Mouse (Mus musculus) spleen, embryonic (tissue): Measurements from ENCODE around the gene Fgf2.

Source experiments
- CTCF ChIA-PET: fragments of 350-600 bp; sonication (Branson Sonifier 250); formaldehyde crosslinking; loops from one replicate; lab custom pipeline; 2022; lab: Charles Lee

Gene Fgf2

DNA sequence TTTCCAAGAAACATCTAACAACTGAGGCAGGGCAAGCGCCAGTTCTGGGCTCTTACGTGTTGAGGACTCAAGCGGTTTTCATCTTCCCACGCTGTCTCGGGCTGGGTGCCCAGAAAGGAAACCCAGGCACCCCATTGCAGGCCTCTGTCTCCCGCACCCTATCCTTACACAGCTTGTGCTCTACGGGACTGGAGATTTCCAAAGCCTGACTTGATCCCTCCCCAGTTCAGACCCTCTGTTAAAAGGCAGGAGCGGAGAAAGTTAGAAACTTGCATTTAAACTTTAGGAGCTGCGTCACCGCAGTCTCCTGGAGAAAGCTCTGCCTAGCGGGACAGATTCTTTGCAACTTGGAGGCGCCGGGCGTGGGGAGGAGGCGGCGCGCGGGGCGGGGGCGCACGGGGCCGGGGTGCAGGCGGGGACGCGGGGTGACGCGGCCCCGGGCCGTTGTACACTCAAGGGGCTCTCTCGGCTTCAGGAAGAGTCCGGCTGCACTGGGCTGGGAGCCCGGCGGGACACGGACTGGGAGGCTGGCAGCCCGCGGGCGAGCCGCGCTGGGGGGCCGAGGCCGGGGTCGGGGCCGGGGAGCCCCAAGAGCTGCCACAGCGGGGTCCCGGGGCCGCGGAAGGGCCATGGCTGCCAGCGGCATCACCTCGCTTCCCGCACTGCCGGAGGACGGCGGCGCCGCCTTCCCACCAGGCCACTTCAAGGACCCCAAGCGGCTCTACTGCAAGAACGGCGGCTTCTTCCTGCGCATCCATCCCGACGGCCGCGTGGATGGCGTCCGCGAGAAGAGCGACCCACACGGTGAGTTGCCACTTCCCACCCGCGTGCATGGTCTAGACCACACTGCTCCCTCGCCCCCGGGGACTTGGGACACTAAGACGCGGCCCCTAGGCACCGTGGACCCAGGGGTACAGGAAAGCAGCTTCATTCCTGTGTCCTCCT is at the start of gene Fgf2:
TSS of gene Fgf2 (plus strand) at position 126 of the 945 bp plus-strand sequence.
- CTCF ChIA-PET = no interaction called here

- CTCF ChIA-PET = no interaction called here
Measured at GRCm38 (mm10) chr3:37299470-37299869, 48.7 kb upstream of the Fgf2 start.

- CTCF ChIA-PET = no interaction called here
Measured at GRCm38 (mm10) chr3:37302685-37303084, 45.5 kb upstream of the Fgf2 start.

DNA sequence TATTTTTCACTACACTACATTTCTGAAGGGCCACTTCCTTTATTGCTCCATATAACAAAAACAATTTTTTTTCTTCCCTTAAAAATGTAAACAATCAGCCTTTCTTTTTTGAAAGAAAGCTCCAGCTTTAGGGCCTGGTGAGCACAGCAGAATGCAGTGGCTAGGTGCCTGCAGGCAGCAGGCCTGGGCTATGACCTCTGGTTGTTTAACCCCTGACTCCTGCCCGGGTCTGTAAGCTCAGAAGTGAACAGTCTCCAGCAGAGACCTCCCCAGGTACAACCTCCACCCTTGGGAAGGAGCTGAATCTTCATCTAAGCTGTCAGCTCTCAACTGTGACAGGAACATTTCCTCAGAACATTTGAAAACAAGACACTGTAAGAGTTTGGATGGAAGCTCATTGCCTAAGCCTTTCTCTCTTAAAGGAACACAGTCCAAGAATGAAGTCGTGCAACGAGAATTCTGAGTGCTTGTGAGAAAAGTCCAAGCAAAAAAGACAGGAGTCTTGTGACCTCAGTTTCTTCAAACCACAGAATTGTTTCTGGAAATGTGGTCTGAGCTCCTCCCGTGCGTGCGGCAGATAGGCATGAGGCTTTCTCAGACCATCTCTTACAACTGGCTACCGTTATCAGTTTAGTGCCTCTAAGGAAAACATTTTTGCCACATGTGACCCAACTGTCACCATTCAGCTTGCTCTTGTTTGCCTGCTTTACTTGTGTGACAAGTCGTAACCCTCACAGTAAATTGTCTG is 44.6 kb upstream of the Fgf2 start:
- CTCF ChIA-PET = interaction anchor here (1.1 kb wide), 1 partner anchor 52 kb away, joined by 3 read pairs; no protein-coding TSS in a partner anchor

DNA sequence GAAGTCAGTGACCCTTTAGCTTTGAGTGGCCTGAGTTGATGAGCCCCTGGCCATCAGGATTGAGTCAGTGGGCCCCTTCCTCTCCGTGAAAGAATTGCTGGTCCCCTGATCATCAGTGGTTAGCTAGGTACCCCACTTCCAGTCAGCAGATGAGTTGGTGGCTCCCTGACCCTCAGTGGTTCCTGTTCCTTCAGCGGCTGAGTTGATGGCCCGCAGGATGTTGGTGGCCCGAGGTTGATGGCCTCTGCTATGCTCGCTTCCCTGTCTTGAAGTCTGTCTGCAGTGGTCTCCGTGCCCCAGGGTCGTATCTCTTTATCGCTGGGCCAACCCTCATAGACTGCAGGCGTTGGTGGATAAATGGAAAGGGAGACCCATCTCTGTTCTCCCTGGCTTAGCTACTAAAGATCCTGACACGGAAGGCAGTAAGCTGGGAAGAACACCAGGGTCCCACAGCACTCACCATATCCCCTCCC is 36.2 kb upstream of the Fgf2 start:
- CTCF ChIA-PET = interaction anchor here (0.6 to 0.7 kb wide), 3 partner anchors 128 to 1162 kb away, joined by 3 to 11 read pairs (median 5); no protein-coding TSS in a partner anchor

DNA sequence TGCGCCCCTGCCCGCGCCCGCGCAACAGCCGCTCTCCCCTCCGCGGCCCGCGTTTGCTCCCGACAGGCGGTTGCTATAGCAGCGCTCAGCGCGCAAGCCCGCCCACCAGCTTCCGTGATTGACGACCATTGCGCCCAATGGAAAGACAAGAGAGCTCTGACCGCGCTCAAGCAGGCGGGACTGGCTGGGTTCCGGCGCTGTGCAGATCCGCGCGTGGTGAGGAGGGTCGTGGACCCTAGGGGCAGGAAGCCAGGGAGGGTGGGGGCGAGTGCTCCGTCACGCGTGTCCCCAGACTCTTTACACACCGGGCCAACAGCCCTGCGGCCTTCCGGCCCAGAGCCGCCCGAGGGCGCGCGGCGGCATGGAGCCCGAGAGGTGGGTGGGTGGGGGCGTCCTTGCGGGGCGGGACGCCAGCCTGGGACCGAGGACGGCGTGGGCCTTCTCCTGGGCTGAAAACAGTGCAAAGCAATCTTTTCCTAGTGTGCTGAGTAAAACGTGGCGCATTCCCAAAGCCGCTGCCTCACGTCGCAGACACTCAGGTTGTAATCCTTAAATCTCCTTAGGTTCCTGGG is 35.7 kb upstream of the Fgf2 start, which contains the start of the genes Bbs12 and Cetn4:
TSS of gene Bbs12 (plus strand) at position 185 of the 572 bp plus-strand sequence.
TSS of gene Cetn4 (minus strand) at position 339 of the 572 bp plus-strand sequence.
- CTCF ChIA-PET = interaction anchor here (0.6 to 0.7 kb wide), 3 partner anchors 128 to 1162 kb away, joined by 3 to 11 read pairs (median 5); no protein-coding TSS in a partner anchor

GRCm38 (mm10) chr3:37313371-37313770 is 34.8 kb upstream of the Fgf2 start:
- CTCF ChIA-PET = interaction anchor here (0.6 kb wide), 1 partner anchor 163 kb away, joined by 3 read pairs; no protein-coding TSS in a partner anchor

DNA sequence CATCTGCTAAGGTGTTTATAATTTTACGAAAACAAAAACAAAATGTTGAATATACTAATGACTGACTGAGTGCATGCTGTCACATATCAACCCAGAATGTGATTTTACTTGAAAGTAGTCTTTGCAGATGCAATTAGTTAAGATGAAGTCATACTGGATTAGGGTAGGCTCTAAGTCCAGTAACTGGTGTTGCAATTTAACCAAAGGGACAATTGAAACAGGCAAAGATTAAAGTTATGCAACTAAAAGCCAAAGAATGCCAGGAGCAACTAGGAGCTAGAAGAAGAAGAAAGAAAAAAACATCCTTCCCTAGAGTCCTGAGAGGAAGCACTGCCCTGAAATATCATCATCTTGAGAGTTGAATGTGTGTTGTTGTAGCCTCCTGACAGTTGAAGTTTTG is 31.9 kb upstream of the Fgf2 start:
- CTCF ChIA-PET = no interaction called here

GRCm38 (mm10) chr3:37324310-37324709 is 23.8 kb upstream of the Fgf2 start:
- CTCF ChIA-PET = no interaction called here

DNA sequence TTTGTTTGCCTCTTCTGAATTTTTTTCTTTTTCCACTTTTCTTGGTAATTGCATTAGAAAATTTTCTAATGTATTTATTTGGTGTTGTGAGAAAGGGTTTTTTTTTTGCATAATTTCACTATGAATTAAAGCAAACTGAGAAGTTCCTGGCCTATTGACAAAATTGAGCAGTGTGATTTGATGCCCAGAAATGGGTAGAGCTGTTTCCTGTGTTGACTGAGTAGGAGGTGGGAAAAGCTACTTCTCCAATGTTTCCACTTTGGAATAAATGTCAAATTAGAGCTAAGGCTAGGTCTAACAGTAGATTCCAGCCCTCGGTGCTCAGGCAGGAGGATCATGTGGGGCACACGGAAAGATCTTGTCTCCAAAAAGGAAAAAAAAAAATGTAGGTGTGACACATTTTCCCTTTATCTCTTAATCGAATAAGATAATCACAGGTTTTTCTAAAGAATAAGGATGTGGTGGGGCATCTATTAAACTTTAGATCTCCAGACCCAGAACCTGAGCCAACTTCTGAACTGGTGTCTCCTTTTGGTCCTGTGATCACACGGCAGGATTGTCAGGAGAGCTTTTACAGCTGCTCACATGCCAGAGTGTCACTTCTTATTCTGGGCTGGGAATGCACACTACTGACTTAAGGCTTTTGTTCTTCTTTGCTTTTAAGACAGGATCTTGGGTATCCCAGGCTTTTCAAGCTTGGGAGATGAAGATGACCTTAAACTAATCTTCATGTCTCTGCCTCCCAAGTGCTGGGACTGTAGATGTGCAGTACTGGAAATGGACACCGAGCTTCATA is 22.6 kb upstream of the Fgf2 start:
- CTCF ChIA-PET = no interaction called here

- CTCF ChIA-PET = no interaction called here
Measured at GRCm38 (mm10) chr3:37326627-37327026, 21.5 kb upstream of the Fgf2 start.

- CTCF ChIA-PET = no interaction called here
Measured at GRCm38 (mm10) chr3:37328489-37328888, 19.7 kb upstream of the Fgf2 start.

GRCm38 (mm10) chr3:37329963-37330362 is 18.2 kb upstream of the Fgf2 start:
- CTCF ChIA-PET = no interaction called here

DNA sequence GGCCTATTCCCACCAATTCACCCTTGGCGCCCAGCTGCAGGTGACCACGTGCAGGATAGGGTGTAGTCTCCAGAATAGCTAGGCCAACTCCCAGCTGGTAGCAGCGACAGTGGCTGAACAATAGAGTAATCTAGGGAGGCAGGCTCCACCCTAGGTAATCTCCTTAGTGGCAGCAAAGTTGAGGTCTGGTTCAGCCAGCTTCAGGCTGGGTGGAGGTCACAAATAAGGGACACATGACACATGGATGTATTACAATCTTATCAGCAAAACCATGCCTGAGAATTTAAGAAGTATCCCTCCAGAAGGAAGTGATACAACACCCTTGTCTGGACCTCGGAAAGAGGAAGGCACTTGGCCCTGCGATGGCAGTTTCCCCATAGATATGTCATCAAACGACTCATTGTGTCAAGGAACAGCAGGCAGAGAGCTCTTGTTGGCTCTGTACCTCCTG is 16.1 kb upstream of the Fgf2 start:
- CTCF ChIA-PET = no interaction called here

GRCm38 (mm10) chr3:37334053-37334452 is 14.1 kb upstream of the Fgf2 start:
- CTCF ChIA-PET = no interaction called here

GRCm38 (mm10) chr3:37341110-37341509 is 7.0 kb upstream of the Fgf2 start:
- CTCF ChIA-PET = interaction anchor here (0.6 kb wide), 1 partner anchor 1590 kb away, joined by 5 read pairs; no protein-coding TSS in a partner anchor

- CTCF ChIA-PET = no interaction called here
Measured at GRCm38 (mm10) chr3:37342811-37343210, 5.3 kb upstream of the Fgf2 start.

DNA sequence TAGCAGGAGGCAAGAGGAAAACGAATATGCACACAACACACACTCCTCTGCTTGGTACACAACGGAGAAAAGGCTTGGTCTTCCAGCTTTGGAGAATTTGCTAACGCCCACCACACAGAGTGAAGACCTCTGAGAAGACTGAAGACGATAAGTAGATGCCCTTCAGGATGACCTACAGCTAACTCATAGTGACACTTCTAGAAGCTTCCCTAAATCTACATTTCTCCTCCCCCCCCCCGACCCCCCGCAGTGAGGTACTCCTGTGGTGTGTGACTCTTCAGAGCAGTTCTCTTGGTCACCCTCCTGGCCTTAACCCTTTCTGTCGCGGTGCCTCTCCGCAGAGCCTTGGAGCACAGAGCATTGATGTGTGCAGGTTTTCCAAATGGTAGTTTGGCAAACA is 475 bp upstream of the Fgf2 start:
- CTCF ChIA-PET = no interaction called here

GRCm38 (mm10) chr3:37349166-37349548 is 1.0 kb downstream of the Fgf2 start:
- CTCF ChIA-PET = no interaction called here

DNA sequence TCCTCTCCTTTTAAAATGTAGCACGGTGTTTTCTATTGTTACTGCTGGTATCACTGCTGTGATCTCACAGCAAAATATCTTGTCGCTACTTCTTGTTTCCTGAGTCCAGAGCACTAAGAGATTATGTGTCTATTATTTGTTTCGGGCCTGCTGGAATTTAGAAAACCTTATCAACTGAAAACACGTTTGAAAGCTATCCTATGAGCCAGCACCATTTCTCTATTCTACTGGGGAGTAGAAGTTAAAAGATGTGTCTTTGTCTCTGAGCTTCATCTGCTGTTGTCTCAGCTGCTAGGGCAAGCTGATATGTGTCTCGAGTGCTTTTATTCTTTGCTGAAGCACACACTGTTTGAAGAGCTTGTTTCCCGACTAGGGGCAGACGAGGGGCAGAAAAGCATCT is 2.2 kb downstream of the Fgf2 start:
- CTCF ChIA-PET = no interaction called here
